Mouse (Mus musculus): ENCODE measurements around the gene Cd93. TPM values are rescaled to one million over a fixed set of nuclear protein-coding genes. Genes with fewer than 3 reads are reported as not detected.

The Cd93 gene
- total RNA-seq (2014; rRNA removed), result 16.9 and 23.0 TPM in 2 replicates
- 4.1 and 4.5 TPM in 2 replicates for polyA plus RNA-seq (2015; fragmentation: Nextera tagmentation; extraction: Ambion mirVana)

GRCm38 (mm10) chr2:148443249-148443958 is at the start of gene Cd93:
TSS of gene Cd93 (minus strand) at chr2:148443563.
- WGBS, result 61% methylated on average over 13 of the region's 13 CpGs
- H3K4me2 ChIP-seq (ENCODE audit: low read depth, low read length, poor library complexity, severe bottlenecking), result 0 out of 2 replicates have a peak within 1 kb of the TSS, but pooled peaks have one; percentile 6
- ATAC-seq (ENCODE audit: low FRiP score) (no peak), DNase-seq (ENCODE audit: low spot score) (no peak)
- no peaks in the 10 kb centered on the region for H3K9me3 ChIP-seq (ENCODE audit: low read length)
- no peaks in the 10 kb centered on the region for H3K27me3 ChIP-seq (ENCODE audit: insufficient read depth, low read length)
- TF ChIP-seq CTCF (IDR thresholded peaks at IDR 0.05), result no peak
- H3K4me1 ChIP-seq (ENCODE audit: insufficient read depth, low read length), result no peaks in the 10 kb centered on the region
- no peak within 1 kb of the TSS for H3K27ac ChIP-seq (ENCODE audit: low read depth, low read length)
- H3K9ac ChIP-seq (replicated peaks; ENCODE audit: low read length, poor library complexity, severe bottlenecking), result no peak within 1 kb of the TSS
- H3K36me3 ChIP-seq (ENCODE audit: insufficient read depth, low read length), result no peaks in the 10 kb centered on the region
- H3K4me3 ChIP-seq (ENCODE audit: low read depth, low read length), result no peak within 1 kb of the TSS

GRCm38 (mm10) chr2:148492108-148492507 is 48.7 kb upstream of the Cd93 start:
- Histone ChIP-seq H3K4me1 (ENCODE audit: insufficient read depth, low read length) (no peaks in the 10 kb centered on the region), H3K9ac (replicated peaks; ENCODE audit: low read length, poor library complexity, severe bottlenecking) (no peak overlapping the region), H3K9me3 (ENCODE audit: low read length) (no peaks in the 10 kb centered on the region), H3K36me3 (ENCODE audit: insufficient read depth, low read length) (no peaks in the 10 kb centered on the region), H3K4me2 (ENCODE audit: low read depth, low read length, poor library complexity, severe bottlenecking) (no peak overlapping the region), H3K27me3 (ENCODE audit: insufficient read depth, low read length) (no peaks in the 10 kb centered on the region), H3K27ac (ENCODE audit: low read depth, low read length) (no peak overlapping the region), H3K4me3 (ENCODE audit: low read depth, low read length) (no peak overlapping the region)
- DNase-seq (ENCODE audit: low spot score) (no peak), ATAC-seq (ENCODE audit: low FRiP score) (no peak)
- WGBS, result 83% methylated on average over 4 of the region's 4 CpGs
- no peak for TF ChIP-seq CTCF (IDR thresholded peaks at IDR 0.05)

GRCm38 (mm10) chr2:148490150-148490549 is 46.8 kb upstream of the Cd93 start:
- ATAC-seq (ENCODE audit: low FRiP score) (no peak), DNase-seq (ENCODE audit: low spot score) (no peak)
- no peak overlapping the region for H3K4me2 ChIP-seq (ENCODE audit: low read depth, low read length, poor library complexity, severe bottlenecking)
- H3K9me3 ChIP-seq (ENCODE audit: low read length), result no peaks in the 10 kb centered on the region
- H3K4me3 ChIP-seq (ENCODE audit: low read depth, low read length), result no peak overlapping the region
- H3K4me1 ChIP-seq (ENCODE audit: insufficient read depth, low read length), result no peaks in the 10 kb centered on the region
- WGBS, result 49% methylated on average over 6 of the region's 6 CpGs
- TF ChIP-seq CTCF (IDR thresholded peaks at IDR 0.05), result no peak
- H3K27me3 ChIP-seq (ENCODE audit: insufficient read depth, low read length), result no peaks in the 10 kb centered on the region
- H3K9ac ChIP-seq (replicated peaks; ENCODE audit: low read length, poor library complexity, severe bottlenecking), result no peak overlapping the region
- no peak overlapping the region for H3K27ac ChIP-seq (ENCODE audit: low read depth, low read length)
- H3K36me3 ChIP-seq (ENCODE audit: insufficient read depth, low read length), result no peaks in the 10 kb centered on the region

GRCm38 (mm10) chr2:148488885-148489284 is 45.5 kb upstream of the Cd93 start:
- H3K4me3 ChIP-seq (ENCODE audit: low read depth, low read length), result no peak overlapping the region
- no peaks in the 10 kb centered on the region for H3K9me3 ChIP-seq (ENCODE audit: low read length)
- H3K4me1 ChIP-seq (ENCODE audit: insufficient read depth, low read length), result no peaks in the 10 kb centered on the region
- no peak overlapping the region for H3K9ac ChIP-seq (replicated peaks; ENCODE audit: low read length, poor library complexity, severe bottlenecking)
- DNase-seq (ENCODE audit: low spot score) (no peak), ATAC-seq (ENCODE audit: low FRiP score) (no peak)
- H3K36me3 ChIP-seq (ENCODE audit: insufficient read depth, low read length), result no peaks in the 10 kb centered on the region
- H3K27ac ChIP-seq (ENCODE audit: low read depth, low read length), result no peak overlapping the region
- WGBS, result 88% methylated on average over 2 of the region's 2 CpGs
- no peak overlapping the region for H3K4me2 ChIP-seq (ENCODE audit: low read depth, low read length, poor library complexity, severe bottlenecking)
- H3K27me3 ChIP-seq (ENCODE audit: insufficient read depth, low read length), result no peaks in the 10 kb centered on the region
- no peak for TF ChIP-seq CTCF (IDR thresholded peaks at IDR 0.05)

GRCm38 (mm10) chr2:148485576-148485975 is 42.2 kb upstream of the Cd93 start:
- DNase-seq (ENCODE audit: low spot score), result no peak
- TF ChIP-seq CTCF (IDR thresholded peaks at IDR 0.05), result no peak
- Histone ChIP-seq H3K36me3 (ENCODE audit: insufficient read depth, low read length) (no peaks in the 10 kb centered on the region), H3K4me1 (ENCODE audit: insufficient read depth, low read length) (no peaks in the 10 kb centered on the region), H3K27ac (ENCODE audit: low read depth, low read length) (no peak overlapping the region), H3K4me3 (ENCODE audit: low read depth, low read length) (no peak overlapping the region), H3K27me3 (ENCODE audit: insufficient read depth, low read length) (no peaks in the 10 kb centered on the region), H3K9ac (replicated peaks; ENCODE audit: low read length, poor library complexity, severe bottlenecking) (no peak overlapping the region), H3K9me3 (ENCODE audit: low read length) (no peaks in the 10 kb centered on the region), H3K4me2 (ENCODE audit: low read depth, low read length, poor library complexity, severe bottlenecking) (no peak overlapping the region)
- no peak for ATAC-seq (ENCODE audit: low FRiP score)
- 96% methylated on average over 4 of the region's 4 CpGs for WGBS

- no peak overlapping the region for H3K4me2 ChIP-seq (ENCODE audit: low read depth, low read length, poor library complexity, severe bottlenecking)
- no peak overlapping the region for H3K27ac ChIP-seq (ENCODE audit: low read depth, low read length)
- no peak overlapping the region for H3K9ac ChIP-seq (replicated peaks; ENCODE audit: low read length, poor library complexity, severe bottlenecking)
- 90% methylated on average over 8 of the region's 8 CpGs for WGBS
- no peaks in the 10 kb centered on the region for H3K36me3 ChIP-seq (ENCODE audit: insufficient read depth, low read length)
- H3K27me3 ChIP-seq (ENCODE audit: insufficient read depth, low read length), result no peaks in the 10 kb centered on the region
- ATAC-seq (ENCODE audit: low FRiP score) (no peak), DNase-seq (ENCODE audit: low spot score) (no peak)
- TF ChIP-seq CTCF (IDR thresholded peaks at IDR 0.05), result no peak
- no peaks in the 10 kb centered on the region for H3K9me3 ChIP-seq (ENCODE audit: low read length)
- H3K4me3 ChIP-seq (ENCODE audit: low read depth, low read length), result no peak overlapping the region
- H3K4me1 ChIP-seq (ENCODE audit: insufficient read depth, low read length), result no peaks in the 10 kb centered on the region
Observed at GRCm38 (mm10) chr2:148480376-148480775, 37.0 kb upstream of the Cd93 start.

Data from midbrain, postnatal 0 days (tissue).